Mouse (Mus musculus): ENCODE measurements at regions not wholly inside any gene's neighbourhood (a gene's known extent, or its start where the extent isn't known, plus 50 kb on each side); places are given as distances from the start of the nearest gene placed in this dataset.
A peak's percentile ranks its signal among the peaks of the same experiment; 100 is the strongest.
"Not testable (repeated sequence)": the region's sequence is repeated elsewhere in the genome, so short reads cannot be mapped to it uniquely, and the experiment has no call there.

GRCm38 (mm10) chr16:82661015-82661414, 167.2 kb upstream of the Gm21833 start:
- peak; percentile 80 for DNase-seq (ENCODE audit: low spot score)

GRCm38 (mm10) chr16:82674926-82675325, 153.3 kb upstream of the Gm21833 start:
- no peak for DNase-seq (ENCODE audit: low spot score)

- DNase-seq (ENCODE audit: low spot score), result not testable (repeated sequence)
These were observed 145.1 kb upstream of the Gm21833 start for GRCm38 (mm10) chr16:82683113-82683512.

GRCm38 (mm10) chr16:82700922-82701321, 127.3 kb upstream of the Gm21833 start:
- no peak for DNase-seq (ENCODE audit: low spot score)

- DNase-seq (ENCODE audit: low spot score), result no peak
These were observed 117.0 kb upstream of the Gm21833 start for GRCm38 (mm10) chr16:82711161-82711560.

- DNase-seq (ENCODE audit: low spot score), result no peak
These were observed 94.1 kb upstream of the Gm21833 start for GRCm38 (mm10) chr16:82734117-82734516.

GRCm38 (mm10) chr16:82758466-82758865, 69.7 kb upstream of the Gm21833 start:
- no peak for DNase-seq (ENCODE audit: low spot score)

All from layer of hippocampus, adult 9-10 months (tissue).